Mouse (Mus musculus): ENCODE results near the gene Fhad1.

Gene Fhad1

GRCm38 (mm10) chr4:141941289-141941688 is 73.6 kb downstream of the Fhad1 start:
- in situ Hi-C loops (cut with MboI, MseI), result no loop called here

DNA sequence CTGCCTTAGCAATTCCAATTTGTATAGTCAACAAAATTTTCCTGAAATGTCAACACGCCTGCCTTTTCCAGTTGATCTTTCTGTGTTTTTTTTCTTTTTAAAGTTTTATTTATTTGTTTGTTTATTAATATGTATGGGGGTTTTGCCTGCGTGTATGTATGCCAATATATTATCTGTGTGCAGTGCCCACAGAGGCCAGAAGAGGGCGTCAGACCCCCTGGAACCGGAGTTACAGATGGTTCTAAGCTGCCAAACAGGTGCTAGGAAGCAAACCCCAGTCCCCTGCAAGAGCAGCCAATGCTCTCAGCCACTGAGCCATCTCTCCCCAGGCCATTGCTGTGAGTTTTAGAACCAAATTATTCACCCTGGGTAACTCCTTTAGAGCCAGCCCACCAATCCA is 76.3 kb downstream of the Fhad1 start:
- in situ Hi-C loops (cut with MboI, MseI), result no loop called here

DNA sequence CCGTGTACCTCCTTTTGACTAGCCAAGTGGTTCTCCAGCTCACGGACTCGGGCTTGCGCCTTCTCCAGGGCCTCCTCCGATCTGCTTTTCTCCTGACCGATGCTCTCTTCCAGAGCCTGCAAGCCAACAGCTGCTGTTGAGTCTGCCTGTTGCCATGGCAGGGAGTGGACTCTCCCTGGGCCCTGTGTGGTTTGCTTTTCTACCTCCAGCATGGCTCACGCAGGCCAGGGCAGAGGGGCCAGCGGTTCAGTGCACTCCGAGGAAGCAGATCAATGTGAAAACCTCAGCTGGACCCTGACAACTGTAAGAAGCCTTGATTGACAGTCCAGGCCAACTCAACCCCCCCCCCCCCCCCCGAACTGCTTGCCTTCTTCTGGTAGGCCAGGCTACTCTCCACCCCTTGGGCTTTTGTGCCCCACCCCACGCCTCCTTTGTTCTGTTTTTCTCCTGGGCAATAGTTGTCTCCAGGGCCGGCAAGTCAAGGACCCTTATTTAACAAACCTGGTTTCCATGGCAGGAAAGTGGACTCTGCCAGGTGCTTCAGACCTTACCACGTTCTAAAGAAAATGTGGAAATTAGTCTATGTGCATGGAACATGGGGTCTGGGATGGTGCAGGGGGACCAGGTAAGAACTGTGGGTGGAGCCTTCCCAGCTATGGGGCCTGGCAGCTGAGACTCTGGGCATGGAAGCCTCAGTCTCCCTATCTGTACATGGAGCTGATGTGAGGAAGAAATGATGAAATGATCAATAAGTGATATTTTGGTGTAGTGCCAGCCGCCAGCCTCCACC is 81.9 kb downstream of the Fhad1 start:
- in situ Hi-C loops (cut with MboI, MseI), result no loop called here

DNA sequence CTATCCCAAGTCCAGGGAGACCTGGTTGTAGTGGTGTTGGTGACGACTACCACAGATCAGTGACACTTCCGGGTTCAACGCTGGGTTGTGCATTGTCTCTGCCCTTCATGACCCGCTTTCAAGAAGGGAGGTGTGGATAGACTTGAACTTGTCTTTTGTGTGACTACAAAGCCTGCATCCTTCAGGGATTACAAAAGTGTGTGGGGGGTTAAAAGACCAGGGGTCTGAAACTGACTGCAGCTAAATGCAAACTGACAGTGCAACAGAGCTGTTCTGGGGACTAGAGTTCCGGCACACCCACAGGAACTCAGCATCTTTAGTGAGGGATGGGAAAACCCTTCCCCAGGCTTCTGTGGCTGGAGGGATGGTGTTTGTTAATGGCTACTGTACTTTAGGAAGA is 83.4 kb downstream of the Fhad1 start:
- in situ Hi-C loops (cut with MboI, MseI), result no loop called here

DNA sequence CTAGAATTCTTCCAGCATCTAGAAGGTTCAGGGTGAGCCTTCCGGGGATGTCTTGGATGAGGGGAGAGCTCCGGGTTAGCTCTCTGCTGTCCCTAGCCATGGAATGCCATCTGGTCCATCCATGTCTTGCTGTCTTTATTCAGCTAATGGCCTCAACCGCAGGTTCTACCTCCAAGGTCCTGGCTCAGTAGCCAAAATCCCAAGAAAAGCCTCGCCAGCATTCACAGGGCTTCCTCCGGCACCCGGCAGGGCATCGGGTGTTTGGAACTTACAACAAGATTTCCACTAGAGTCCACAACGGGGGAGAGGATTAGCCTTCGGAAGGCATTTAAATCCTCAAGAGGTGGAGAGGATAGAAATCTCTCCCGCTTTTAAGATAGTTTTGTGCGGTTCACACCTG is 84.9 kb downstream of the Fhad1 start:
- in situ Hi-C loops (cut with MboI, MseI), result no loop called here

DNA sequence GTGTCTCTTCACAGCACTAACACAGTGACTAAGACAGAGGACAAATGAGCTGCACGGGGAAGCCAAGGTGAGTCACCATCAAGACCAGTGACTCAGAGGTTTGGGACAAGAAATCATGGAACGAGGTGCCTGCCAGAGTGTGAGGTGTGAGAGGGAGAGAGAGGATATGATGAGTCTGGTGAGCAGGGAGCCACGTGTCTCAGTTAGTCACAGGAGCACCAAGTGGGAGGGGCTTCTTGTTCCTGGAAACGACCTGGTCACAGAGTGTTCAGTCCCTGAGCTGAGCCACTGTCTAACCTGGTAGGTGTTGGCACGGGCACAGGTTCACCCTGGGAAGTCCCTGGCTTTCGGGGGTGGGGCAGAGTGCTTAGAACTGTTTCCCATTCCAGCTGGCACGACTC is 86.0 kb downstream of the Fhad1 start:
- in situ Hi-C loops (cut with MboI, MseI), result no loop called here

- in situ Hi-C loops (cut with MboI, MseI), result no loop called here
Observed at GRCm38 (mm10) chr4:141925781-141926345, 89.0 kb downstream of the Fhad1 start.

- in situ Hi-C loops (cut with MboI, MseI), result no loop called here
Observed at GRCm38 (mm10) chr4:141923961-141924360, 90.9 kb downstream of the Fhad1 start.

GRCm38 (mm10) chr4:141920391-141920790 is 94.5 kb downstream of the Fhad1 start:
- in situ Hi-C loops (cut with MboI, MseI), result no loop called here

GRCm38 (mm10) chr4:141917735-141918419 is 97.0 kb downstream of the Fhad1 start:
- in situ Hi-C loops (cut with MboI, MseI), result no loop called here

DNA sequence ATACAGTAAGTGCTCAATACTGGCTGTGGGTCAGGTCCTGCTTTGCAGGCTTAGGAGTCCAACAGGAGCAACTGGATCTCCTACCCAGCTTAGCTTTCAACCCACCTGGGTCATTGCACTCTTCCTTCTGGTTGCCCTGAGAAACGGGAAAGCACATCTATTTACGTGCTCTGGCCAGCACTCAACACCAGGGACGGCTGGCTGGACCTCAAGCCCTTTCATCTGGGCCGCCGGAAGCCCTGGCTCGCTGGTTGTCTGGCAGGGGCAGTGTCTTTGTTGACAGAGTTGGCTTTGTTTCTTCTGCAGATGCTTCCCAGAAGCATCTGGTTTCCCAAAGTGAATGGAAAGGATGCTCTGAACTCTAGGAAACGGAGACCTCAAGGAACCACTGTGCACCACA is 100.8 kb downstream of the Fhad1 start:
- in situ Hi-C loops (cut with MboI, MseI), result no loop called here

GRCm38 (mm10) chr4:141913201-141913993 is 101.5 kb downstream of the Fhad1 start:
- in situ Hi-C loops (cut with MboI, MseI), result no loop called here

DNA sequence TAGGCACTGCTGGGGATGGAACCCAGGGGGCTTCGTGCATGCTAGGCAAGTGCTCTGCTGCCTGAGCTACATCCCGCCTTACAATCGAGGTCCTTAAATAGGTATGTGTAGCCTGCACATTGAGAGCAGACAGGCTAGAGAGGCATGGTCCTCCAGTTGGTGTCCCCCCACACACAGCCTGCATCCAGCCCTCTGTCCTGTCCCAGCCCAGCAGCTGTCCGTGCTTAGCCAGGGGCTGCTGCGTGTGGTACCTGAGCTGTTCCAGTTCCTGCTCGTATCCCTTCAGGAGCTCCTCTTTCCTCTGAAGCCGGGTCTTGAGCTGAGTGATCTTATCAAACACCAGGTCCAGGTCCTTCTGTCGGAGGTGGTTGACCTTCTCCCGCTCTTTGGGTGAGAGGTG is 110.2 kb downstream of the Fhad1 start:
- in situ Hi-C loops (cut with MboI, MseI), result no loop called here

DNA sequence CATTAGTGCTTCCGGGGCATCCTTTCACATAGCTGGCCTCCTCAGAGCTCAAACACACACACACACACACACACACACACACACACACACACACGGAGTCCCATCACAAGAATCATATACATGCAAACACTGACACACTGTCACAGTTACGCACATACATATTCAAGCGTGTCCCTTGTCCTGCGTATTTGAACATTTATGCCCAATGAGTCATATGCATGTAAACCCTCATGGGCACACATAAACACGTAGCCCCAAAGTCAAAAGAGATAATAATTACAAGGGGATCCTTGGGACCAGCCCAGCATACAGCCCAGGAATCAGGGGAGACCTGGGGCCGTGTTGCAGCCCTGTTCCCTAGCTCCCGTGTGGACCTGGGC is 112.4 kb downstream of the Fhad1 start:
- in situ Hi-C loops (cut with MboI, MseI), result no loop called here

GRCm38 (mm10) chr4:141901711-141902478 is 113.0 kb downstream of the Fhad1 start:
- in situ Hi-C loops (cut with MboI, MseI), result no loop called here

DNA sequence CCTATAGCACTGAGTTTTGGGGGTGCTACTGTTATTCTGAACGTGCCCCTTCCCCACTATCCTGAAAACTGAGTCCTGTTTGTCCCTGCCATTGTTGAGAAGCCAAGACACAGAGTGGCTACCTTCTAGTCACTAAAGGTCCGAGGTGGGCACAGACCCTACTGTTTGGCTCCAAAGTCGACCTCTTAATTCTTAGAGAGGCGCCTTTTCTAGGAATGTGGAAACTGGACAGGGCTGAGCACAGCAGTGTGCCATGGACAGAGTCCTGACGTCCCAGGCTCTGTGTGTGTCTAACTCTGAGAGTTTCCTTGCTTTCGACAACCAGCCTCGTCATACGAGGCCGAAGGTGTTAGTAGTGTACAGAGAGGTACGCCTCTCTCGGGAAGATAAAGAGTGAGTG is 114.5 kb downstream of the Fhad1 start:
- in situ Hi-C loops (cut with MboI, MseI), result no loop called here

DNA sequence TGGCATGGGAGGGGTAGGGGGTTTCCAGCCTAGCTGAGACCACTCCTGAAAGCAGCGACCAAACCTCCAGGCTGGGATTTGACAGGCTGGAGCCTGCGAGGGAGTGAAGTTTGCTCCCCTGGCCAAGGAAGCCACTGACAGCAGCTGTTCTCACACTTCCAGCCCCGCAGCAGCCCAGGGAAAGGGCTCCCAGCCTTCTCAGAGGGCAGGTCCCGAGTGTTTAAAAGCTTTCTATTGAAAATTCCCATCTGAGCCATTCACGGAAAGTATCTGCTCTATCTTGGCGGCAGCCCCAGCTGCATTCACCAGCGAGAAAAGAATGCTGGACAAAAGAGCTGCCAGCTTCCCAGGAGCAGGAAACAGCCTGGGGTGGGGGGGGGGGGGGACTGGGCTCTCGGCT is 114.9 kb downstream of the Fhad1 start:
- in situ Hi-C loops (cut with MboI, MseI), result no loop called here

GRCm38 (mm10) chr4:141898905-141899304 is 116.0 kb downstream of the Fhad1 start:
- in situ Hi-C loops (cut with MboI, MseI), result no loop called here

- in situ Hi-C loops (cut with MboI, MseI), result no loop called here
Observed at GRCm38 (mm10) chr4:141897838-141898237, 117.0 kb downstream of the Fhad1 start.

DNA sequence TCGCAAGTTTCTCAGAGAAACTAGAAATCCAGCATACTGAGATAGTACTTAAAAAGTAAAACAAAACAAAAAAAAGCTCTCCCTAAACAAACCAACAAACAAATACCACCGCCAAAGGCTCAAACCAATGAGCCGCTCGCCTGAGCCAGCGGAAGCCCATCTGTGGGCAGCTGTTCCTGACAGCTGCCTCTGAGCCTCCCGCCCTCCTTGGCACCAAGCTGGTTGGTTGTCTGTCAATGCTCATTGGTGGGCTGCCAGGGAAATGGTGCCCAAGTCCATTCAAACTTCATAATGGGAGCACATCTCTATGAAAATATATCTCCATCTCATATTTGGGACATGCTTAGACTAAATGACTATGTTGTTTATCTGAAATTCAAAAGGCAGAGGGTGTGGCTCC is 117.7 kb downstream of the Fhad1 start:
- in situ Hi-C loops (cut with MboI, MseI), result no loop called here

GRCm38 (mm10) chr4:141895772-141896171 is 119.1 kb downstream of the Fhad1 start:
- in situ Hi-C loops (cut with MboI, MseI), result no loop called here
